Mouse (Mus musculus) megakaryocyte, adult 5-6 weeks (primary cell): ENCODE measurements around the gene Map4k4. TPM values are rescaled to one million over a fixed set of nuclear protein-coding genes. Genes with fewer than 3 reads are reported as not detected.

Source experiments
- ATAC-seq: 2 replicates; pipeline ENCODE4 v1.8.0; 2016; ENCODE audit warnings: mild to moderate bottlenecking, inconsistent platforms; ENCODE audit not compliant: poor library complexity, severe bottlenecking
- total RNA-seq, 2 experiments: library from RNA; stranded (forward) in 1 of 2; stranded (reverse) in 1 of 2; fragments of 153-499, 151-499 nt in 1 of 2; fragments of 221-1000, 200-1000 nt in 1 of 2; gene quantifications; 2 replicates each; pipeline versions ENCODE4 v1.2.3 to v1.2.4; 2015 to 2017

Map4k4 gene
- total RNA-seq (2015) (52.1 and 52.3 TPM in 2 replicates), total RNA-seq (2017) (190 and 228 TPM in 2 replicates)

DNA sequence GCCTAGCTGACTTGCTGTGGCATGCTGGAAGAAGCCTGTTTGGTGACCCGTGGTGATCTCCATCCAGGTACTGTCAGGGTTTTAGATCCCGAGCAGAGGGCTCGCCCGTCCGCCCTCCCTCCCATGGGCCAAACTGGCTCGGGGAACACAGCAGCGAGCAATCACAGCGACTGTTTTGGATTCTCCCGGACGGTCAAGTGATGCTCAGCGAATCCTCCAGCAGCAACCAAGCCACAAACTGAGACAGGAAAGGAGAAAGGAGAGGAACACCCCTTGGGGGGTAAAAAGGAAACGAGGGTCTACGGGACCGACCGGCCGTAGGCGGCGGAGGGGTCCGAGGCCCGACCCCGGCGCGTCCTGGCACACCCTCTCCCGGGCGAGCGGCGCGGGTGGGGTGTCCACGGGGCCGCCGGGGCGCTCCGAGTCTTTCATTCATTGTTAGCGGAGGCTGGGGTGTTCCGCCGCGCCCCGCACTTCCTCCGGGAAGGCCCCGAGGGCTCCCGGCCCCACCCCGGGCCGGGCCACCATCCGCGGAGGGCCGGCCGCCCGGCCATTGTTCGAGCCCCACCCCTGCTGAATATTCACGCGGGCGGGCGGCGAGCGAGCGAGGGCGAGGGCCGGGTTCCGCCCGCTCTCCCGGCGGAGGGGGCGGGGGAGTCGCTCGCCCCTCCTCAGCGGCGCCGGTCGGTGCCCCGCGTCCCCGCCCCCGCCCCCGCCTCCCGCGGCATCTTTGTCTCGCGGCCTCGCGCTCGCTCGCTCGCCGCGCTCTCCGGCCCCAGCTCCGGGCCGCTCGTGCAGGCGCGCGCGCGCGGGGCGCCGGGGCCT is at the start of gene Map4k4:
Gene Map4k4 (plus strand): TSS at position 733 of the 825 bp plus-strand sequence.
- peak; percentile 72 for ATAC-seq

DNA sequence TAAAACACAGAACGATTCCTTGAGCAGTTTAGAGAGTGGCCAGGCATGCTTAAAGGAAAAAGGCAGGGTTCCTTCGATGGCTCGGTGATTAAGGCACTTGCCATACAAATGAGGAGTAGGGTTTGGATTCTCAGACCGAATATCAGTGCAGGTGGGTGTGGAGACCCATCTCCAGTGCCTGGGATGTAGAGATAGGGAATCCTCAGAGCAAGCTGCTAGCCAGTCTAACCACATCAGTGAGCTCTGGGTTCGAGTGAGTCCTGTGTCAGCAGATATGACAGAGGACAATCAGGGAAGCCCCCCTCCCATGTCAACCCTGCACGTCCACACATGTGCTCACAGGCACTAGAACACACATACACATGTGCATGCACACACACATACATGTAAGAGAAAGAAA is 44.8 kb upstream of the Map4k4 start:
- no peak for ATAC-seq

- no peak for ATAC-seq
These were observed 43.8 kb upstream of the Map4k4 start for GRCm38 (mm10) chr1:39856795-39857447.

DNA sequence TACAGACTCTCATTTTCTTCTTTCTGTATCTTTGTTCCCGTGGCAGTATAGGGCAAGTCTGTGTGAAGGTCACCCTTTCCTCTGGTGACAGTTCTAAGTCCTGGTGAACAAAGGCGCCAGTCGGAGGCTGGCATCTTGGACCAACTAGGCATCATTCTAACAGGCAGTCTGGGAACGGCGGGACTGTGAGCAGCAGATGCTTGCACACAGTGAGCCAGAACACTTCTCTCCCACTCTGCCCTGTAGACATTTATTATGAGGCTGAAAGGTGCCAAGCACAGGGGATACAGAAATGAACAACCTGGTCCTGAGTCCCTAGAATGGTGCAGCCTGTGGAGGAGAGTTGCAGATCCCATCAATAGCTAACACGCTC is 43.3 kb upstream of the Map4k4 start:
- no peak for ATAC-seq

DNA sequence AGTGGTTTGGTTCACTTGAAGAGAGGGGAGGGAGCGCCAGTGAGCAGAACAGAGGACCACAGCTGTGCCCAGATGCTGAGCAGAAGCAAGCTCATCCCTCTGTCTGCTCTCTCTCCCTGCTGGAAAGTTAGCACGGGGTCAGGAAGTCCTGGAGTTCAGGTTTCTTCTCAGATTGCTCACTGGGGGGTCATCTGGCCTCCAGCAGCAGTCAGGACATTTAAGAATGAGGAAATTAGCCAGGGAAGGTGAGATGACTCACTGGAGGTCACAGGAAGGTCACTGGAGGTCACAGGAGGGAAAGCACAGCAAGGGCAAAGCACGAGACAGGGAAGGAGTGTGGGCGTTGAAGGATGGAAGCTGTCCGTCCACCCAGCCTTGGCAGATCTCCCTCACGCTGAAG is 41.5 kb upstream of the Map4k4 start:
- no peak for ATAC-seq

GRCm38 (mm10) chr1:39866367-39867141 is 34.2 kb upstream of the Map4k4 start:
- no peak for ATAC-seq

DNA sequence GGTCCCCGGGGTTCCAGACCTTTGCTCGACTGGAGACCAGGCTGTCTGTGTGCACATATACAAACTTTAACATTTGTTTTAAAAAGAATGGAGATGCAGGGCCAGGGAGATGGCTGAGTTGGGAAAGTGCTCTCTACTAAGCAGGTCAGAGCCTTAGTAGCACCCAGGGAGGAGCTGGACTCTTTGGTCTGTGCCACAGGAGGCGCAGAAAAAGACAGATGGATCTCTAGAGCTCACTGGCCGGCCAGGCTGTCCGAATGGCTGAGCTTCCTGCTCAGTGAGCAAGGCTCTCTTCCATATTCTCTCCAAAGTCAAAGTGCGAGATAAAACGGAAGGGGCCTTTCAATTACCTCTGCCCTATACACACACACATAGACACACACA is 33.6 kb upstream of the Map4k4 start:
- no peak for ATAC-seq

DNA sequence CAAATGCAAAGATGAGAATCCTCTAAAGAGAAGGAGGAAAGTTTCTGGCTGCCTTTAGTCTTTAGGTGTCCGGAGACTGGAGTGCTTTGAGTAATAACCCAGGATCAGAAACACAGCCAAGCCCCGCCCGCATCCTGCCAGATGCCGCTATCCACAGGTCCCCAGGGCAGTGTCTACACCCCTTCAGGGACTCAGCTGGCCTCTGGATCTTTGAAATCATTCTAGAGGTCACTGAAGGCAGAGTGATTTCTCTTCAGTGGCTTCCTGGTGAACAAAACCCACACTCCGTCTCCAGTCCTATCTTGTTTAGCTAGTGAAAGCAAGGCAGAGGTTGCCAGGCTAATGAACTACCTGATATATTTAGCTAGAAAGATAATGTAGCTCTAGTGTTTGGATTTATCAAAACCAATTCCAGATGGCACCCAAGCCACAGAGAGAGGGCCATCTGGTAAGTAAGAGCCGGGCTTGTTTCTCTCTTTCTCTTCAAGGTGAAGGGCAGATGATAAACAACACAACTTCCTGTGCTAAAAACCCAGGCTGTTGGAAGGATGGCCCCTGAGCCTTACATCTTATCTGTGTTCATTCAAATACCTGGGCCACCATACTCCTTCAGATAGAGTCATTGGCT is 32.6 kb upstream of the Map4k4 start:
- ATAC-seq = no peak

DNA sequence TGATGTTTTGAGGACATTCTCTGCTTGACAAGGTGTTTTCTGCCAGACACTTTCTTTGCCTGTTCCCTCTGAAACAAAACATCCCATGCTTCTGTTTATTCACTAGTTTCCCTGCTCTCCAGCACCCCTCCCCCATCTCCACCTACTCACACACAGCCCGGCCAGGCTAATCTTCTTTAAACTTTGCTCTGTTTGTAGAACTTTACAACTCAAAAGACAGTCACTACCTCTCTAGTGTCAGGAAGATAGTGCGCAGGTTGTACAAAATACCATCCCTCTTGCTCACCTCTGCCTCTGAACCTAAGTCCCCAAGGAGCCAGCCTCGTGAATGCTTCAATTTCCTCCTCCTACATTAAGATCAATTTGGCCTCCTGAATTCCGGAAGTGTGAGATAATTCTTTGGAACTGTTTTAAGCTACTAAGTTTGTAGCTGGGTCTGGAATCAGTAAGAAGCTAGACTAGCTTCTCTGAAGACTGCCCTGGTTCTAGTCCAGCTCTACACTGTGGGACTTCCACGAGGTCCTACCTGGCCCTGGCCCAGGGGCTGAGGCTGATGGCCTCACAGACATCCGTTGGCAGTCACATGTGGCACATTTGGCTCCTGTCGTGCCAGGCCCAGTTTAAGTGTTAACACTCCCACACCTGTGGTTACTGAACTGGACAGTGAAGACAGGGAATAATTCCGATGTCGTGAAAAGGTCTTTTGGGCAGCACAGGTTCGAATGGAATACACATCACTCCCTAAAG is 31.7 kb upstream of the Map4k4 start:
- ATAC-seq = no peak

DNA sequence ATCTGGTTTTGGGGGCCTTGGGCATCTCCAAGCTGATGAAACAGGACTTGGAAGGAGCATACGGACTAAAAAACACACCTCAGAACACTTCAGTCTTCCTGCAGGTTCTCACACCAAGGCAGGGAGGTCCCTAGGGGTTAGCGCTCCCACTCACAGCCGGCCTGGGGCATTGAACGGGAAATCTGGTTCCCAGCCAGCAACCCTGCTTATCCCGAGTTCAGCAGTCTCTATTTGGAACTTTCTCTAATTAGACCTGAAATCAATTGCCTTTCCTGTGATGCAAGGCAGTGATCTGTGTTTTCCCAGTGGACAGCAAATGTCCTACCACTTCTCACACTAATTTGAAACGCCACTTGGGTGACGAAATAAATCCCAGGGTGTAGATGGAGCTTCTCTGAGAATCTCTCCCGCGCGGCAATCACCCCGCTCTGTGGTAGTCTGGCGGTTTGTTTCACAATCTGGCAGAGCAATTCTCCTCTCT is 31.0 kb upstream of the Map4k4 start:
- ATAC-seq = no peak

DNA sequence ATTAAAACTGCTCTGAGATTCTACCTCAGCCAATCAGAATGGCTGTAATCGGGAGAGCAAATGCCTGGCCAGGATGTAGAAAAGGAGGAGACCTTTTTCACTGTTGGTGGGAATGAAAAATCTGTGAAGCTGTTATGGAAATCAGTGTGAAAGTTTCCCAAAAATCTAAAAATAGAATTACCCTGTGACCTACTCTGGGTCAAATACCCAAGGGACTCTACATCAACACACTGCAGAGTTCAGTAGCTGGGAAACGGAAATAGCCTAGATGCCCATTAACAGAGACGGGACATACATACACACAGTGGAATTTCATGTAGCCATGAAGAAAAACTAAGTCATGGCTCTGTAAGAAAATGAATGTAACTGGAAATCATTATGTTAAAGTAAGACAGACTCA is 22.7 kb upstream of the Map4k4 start:
- no peak for ATAC-seq

GRCm38 (mm10) chr1:39882505-39882904 is 18.2 kb upstream of the Map4k4 start:
- no peak for ATAC-seq

- no peak for ATAC-seq
These were observed 15.8 kb upstream of the Map4k4 start for GRCm38 (mm10) chr1:39884803-39885515.

DNA sequence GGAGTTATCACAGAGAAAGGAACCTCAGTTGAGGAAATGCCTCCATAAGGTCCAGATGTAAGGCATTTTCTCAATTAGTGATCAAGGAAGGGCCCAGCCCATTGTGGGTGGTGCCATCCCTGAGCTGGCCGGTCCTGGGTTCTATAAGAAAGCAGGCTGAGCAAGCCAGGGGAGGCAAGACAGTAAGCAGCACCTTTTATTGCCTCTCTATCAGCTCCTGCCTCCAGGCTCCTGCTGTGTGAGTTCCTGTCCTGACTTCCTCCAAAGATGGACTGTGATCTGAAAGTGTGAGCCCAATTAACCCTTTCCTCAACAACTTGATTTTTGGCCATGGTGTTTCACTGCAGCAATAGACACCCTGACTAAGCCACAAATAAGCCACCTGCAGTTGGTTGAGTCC is 12.7 kb upstream of the Map4k4 start:
- no peak for ATAC-seq

- ATAC-seq = no peak
These were observed 11.3 kb upstream of the Map4k4 start for GRCm38 (mm10) chr1:39889429-39889828.

GRCm38 (mm10) chr1:39889973-39890372 is 10.7 kb upstream of the Map4k4 start:
- ATAC-seq = no peak

DNA sequence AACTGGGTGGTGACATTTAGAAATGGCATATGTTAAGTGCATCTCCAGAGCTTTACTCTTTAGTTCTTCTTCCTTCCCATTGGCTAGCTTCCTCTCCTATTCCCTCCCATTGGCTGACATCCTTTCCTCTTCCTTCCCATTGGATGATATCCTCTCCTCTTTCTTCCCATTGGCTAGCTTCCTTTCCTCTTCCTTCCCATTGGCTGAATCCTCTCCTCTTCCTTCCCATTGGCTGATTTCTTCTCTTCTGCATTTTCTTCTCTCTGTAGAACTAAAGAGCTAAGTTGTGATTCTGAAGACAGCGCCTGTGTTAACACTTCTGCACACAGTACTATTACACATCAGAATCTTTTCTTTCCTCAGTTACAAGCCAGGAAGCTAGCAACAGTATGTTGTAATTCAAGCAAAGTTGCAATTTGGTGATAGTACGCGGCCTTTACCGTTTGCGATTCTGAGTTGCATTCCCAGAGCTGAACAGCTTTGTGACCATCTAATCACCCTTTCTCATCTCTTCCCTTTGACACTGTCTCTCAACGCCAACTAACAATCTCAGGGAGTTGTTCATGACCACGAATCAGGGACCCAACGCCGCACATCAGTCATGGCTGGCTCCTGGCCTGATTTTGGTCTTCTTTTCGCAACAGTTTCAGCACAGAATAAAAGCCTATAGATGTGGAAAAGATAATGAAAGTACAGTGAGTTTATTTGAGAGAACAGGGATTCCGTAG is 7.4 kb upstream of the Map4k4 start:
- ATAC-seq = peak; percentile 75

GRCm38 (mm10) chr1:39895097-39895496 is 5.6 kb upstream of the Map4k4 start:
- peak; percentile 9 for ATAC-seq

- peak; percentile 66 for ATAC-seq
These were observed 5.2 kb upstream of the Map4k4 start for GRCm38 (mm10) chr1:39895506-39895905.
